Mouse (Mus musculus): ENCODE data around the gene Bcorl1.

Bcorl1 gene

GRCm38 (mm10) chrX:48341141-48341540, at the start of gene Bcorl1:
Gene Bcorl1, plus strand, starts transcription at chrX:48341358.
- DNase-seq: peak; percentile 64

- DNase-seq: no peak
These were observed 49.7 kb upstream of the Bcorl1 start for GRCm38 (mm10) chrX:48291413-48291812.

GRCm38 (mm10) chrX:48305356-48305755, 35.8 kb upstream of the Bcorl1 start:
- no peak for DNase-seq

- DNase-seq: peak; percentile 61
These were observed 30.2 kb upstream of the Bcorl1 start for GRCm38 (mm10) chrX:48310706-48311517.

GRCm38 (mm10) chrX:48311727-48312126, 29.4 kb upstream of the Bcorl1 start:
- DNase-seq: peak; percentile 36

GRCm38 (mm10) chrX:48314530-48315079, 26.6 kb upstream of the Bcorl1 start:
- peak; percentile 94 for DNase-seq

- no peak for DNase-seq
These were observed 23.7 kb upstream of the Bcorl1 start for GRCm38 (mm10) chrX:48317444-48317843.

GRCm38 (mm10) chrX:48318194-48318593, 23.0 kb upstream of the Bcorl1 start:
- DNase-seq: peak; percentile 73

- no peak for DNase-seq
These were observed 613 bp upstream of the Bcorl1 start for GRCm38 (mm10) chrX:48340441-48341049.

- peak; percentile 78 for DNase-seq
These were observed 533 bp downstream of the Bcorl1 start for GRCm38 (mm10) chrX:48341621-48342161.

- peak; percentile 11 for DNase-seq
These were observed 1.6 kb downstream of the Bcorl1 start for GRCm38 (mm10) chrX:48342731-48343130.

- peak; percentile 94 for DNase-seq
These were observed 2.3 kb downstream of the Bcorl1 start for GRCm38 (mm10) chrX:48343461-48343952.

GRCm38 (mm10) chrX:48343966-48344642, 2.9 kb downstream of the Bcorl1 start:
- DNase-seq: peak; percentile 27

- peak; percentile 12 for DNase-seq
These were observed 3.7 kb downstream of the Bcorl1 start for GRCm38 (mm10) chrX:48344643-48345384.

GRCm38 (mm10) chrX:48345385-48345932, 4.3 kb downstream of the Bcorl1 start:
- peak; percentile 40 for DNase-seq

GRCm38 (mm10) chrX:48355346-48355745, 14.2 kb downstream of the Bcorl1 start:
- no peak for DNase-seq

GRCm38 (mm10) chrX:48365836-48366577, 24.8 kb downstream of the Bcorl1 start:
- no peak for DNase-seq

GRCm38 (mm10) chrX:48367841-48368240, 26.7 kb downstream of the Bcorl1 start:
- no peak for DNase-seq

- peak; percentile 49 for DNase-seq
These were observed 42.5 kb downstream of the Bcorl1 start for GRCm38 (mm10) chrX:48383643-48384042.

- DNase-seq: no peak
These were observed 44.8 kb downstream of the Bcorl1 start for GRCm38 (mm10) chrX:48385927-48386326.

GRCm38 (mm10) chrX:48389380-48389779, 48.2 kb downstream of the Bcorl1 start:
- no peak for DNase-seq

Data from liver (tissue).